Mouse (Mus musculus): ENCODE results near the gene BC048507.

GRCm38 (mm10) chr13:67863026-67863425, at the start of gene BC048507:
- no peak for TF ChIP-seq MAFK (IDR thresholded peaks at IDR 0.05; ENCODE audit: insufficient read depth, low read depth, low read length)
- TF ChIP-seq ZNF384 (IDR thresholded peaks at IDR 0.05; ENCODE audit: low read depth, low read length) = no peak

Data from ES-E14 (cell line).